ENCODE assay signal across 8 mouse cellular contexts in genomic region chr17:26200831-26201705, GRCm38 (mm10). TPM values are rescaled to one million over a fixed set of nuclear protein-coding genes. Genes with fewer than 3 reads are reported as not detected.
DNase-seq lines count a peak whose midpoint lies in the region; ATAC-seq and TF ChIP-seq lines count a peak whose summit lies in the region.

No protein-coding gene starts in this region.

- peak; percentile 49; the same call in 1 of the 2 replicates for ATAC-seq in intestine, embryonic 14.5 days (replicated peaks; ENCODE audit: low FRiP score, low TSS enrichment, low read depth)
- peak; percentile 66 for ATAC-seq in stomach, embryonic 14.5 days (ENCODE audit: insufficient number of reproducible peaks, insufficient read depth, low FRiP score, low read depth)

- TF ChIP-seq EP300 in heart, adult 2 months (IDR thresholded peaks at IDR 0.05; ENCODE audit: insufficient read depth, low read depth, low read length), result no peak
- no peak for TF ChIP-seq EP300 in ES-Bruce4 (IDR thresholded peaks at IDR 0.05; ENCODE audit: insufficient read depth, low read depth, low read length)

- no peak for TF ChIP-seq CTCF in heart, adult 2 months (IDR thresholded peaks at IDR 0.05)
- TF ChIP-seq CTCF in ES-Bruce4 (IDR thresholded peaks at IDR 0.05; ENCODE audit: low read depth, low read length), result no peak

- no peaks in the 10 kb centered on the region for H3K36me3 ChIP-seq in heart, adult 2 months (ENCODE audit: control insufficient read depth, insufficient read depth, low read length)
- H3K36me3 ChIP-seq in ES-Bruce4 (ENCODE audit: control insufficient read depth, insufficient read depth, low read length, poor library complexity, severe bottlenecking), result no peaks in the 10 kb centered on the region
- peaks cover 22% of the 10 kb centered on the region for H3K36me3 ChIP-seq in intestine, embryonic 14.5 days (ENCODE audit: control insufficient read depth, insufficient read depth, low read length)
- H3K36me3 ChIP-seq in stomach, embryonic 14.5 days (ENCODE audit: control insufficient read depth, insufficient read depth, low read length), result peaks cover 13% of the 10 kb centered on the region; the same call in 1 of the 2 replicates

- peak overlapping the region; percentile 38 for H3K4me3 ChIP-seq in heart, adult 2 months
- H3K4me3 ChIP-seq in ES-Bruce4 (ENCODE audit: low read depth, low read length), result peak overlapping the region; percentile 85
- peak overlapping the region; percentile 53 for H3K4me3 ChIP-seq in intestine, embryonic 14.5 days (ENCODE audit: low read depth, low read length)
- H3K4me3 ChIP-seq in stomach, embryonic 14.5 days (ENCODE audit: low read depth, low read length), result peak overlapping the region; percentile 41

- H3K27ac ChIP-seq in heart, adult 2 months, result no peak overlapping the region
- no peak overlapping the region for H3K27ac ChIP-seq in ES-Bruce4 (ENCODE audit: insufficient read depth, low read length)
- H3K27ac ChIP-seq in intestine, embryonic 14.5 days (ENCODE audit: low read depth), result no peak overlapping the region
- H3K27ac ChIP-seq in stomach, embryonic 14.5 days (ENCODE audit: low read length), result no peak overlapping the region

- WGBS in heart, adult 2 months, result 4% methylated on average over 90 of the region's 92 CpGs
- WGBS in intestine, embryonic 14.5 days, result under 1% methylated on average over 89 of the region's 92 CpGs
- WGBS in stomach, embryonic 14.5 days, result under 1% methylated on average over 64 of the region's 92 CpGs

- TF ChIP-seq POLR2A in heart, adult 2 months (IDR thresholded peaks at IDR 0.05; ENCODE audit: insufficient read depth, low read depth, low read length), result no peak
- no peak for TF ChIP-seq POLR2A in ES-Bruce4 (IDR thresholded peaks at IDR 0.05; ENCODE audit: insufficient read depth, low read length)

- H3K27me3 ChIP-seq in heart, adult 2 months (ENCODE audit: control insufficient read depth, insufficient read depth, low read length), result peaks cover 4% of the 10 kb centered on the region; the same call in 1 of the 2 replicates
- no peaks in the 10 kb centered on the region; the same call in 1 of the 2 replicates for H3K27me3 ChIP-seq in ES-Bruce4 (ENCODE audit: control insufficient read depth, insufficient read depth, low read length, poor library complexity, severe bottlenecking)
- peaks cover 53% of the 10 kb centered on the region for H3K27me3 ChIP-seq in intestine, embryonic 14.5 days (replicated peaks; ENCODE audit: control insufficient read depth, insufficient read depth, low read length)
- H3K27me3 ChIP-seq in stomach, embryonic 14.5 days (ENCODE audit: control insufficient read depth, insufficient read depth, low read length), result peaks cover 20% of the 10 kb centered on the region

- intact Hi-C loops in heart, adult 2 months (cut with DNase I), result no loop called here
- intact Hi-C loops in heart, postnatal 10 days (cut with DNase I), result no loop called here

- no peaks in the 10 kb centered on the region for H3K9me3 ChIP-seq in ES-Bruce4 (replicated peaks; ENCODE audit: control insufficient read depth, insufficient read depth, low read length, poor library complexity, severe bottlenecking)
- no peaks in the 10 kb centered on the region for H3K9me3 ChIP-seq in intestine, embryonic 14.5 days (ENCODE audit: control insufficient read depth, low read length)
- H3K9me3 ChIP-seq in stomach, embryonic 14.5 days (ENCODE audit: control insufficient read depth, low read depth, low read length), result no peaks in the 10 kb centered on the region

- H3K4me1 ChIP-seq in heart, adult 2 months (ENCODE audit: control insufficient read depth, insufficient read depth, low read length), result 0 out of 2 replicates have a peak, but pooled peaks cover 1% of the 10 kb centered on the region
- H3K4me1 ChIP-seq in ES-Bruce4 (ENCODE audit: control insufficient read depth, insufficient read depth, low read length), result peaks cover 4% of the 10 kb centered on the region
- H3K4me1 ChIP-seq in intestine, embryonic 14.5 days (replicated peaks; ENCODE audit: control insufficient read depth, insufficient read depth, low read length), result no peaks in the 10 kb centered on the region; the same call in 1 of the 2 replicates
- 0 out of 2 replicates have a peak, but pooled peaks cover 3% of the 10 kb centered on the region for H3K4me1 ChIP-seq in stomach, embryonic 14.5 days (ENCODE audit: control insufficient read depth, insufficient read depth, low read length)

- no peaks in the 10 kb centered on the region for H3K79me2 ChIP-seq in heart, adult 2 months (replicated peaks; ENCODE audit: control insufficient read depth, insufficient read depth, low read length)

- peak overlapping the region; percentile 15 for H3K9ac ChIP-seq in heart, adult 2 months (ENCODE audit: low read depth, low read length)
- H3K9ac ChIP-seq in ES-Bruce4 (ENCODE audit: low read depth, poor library complexity, severe bottlenecking), result peak overlapping the region; percentile 78
- H3K9ac ChIP-seq in intestine, embryonic 14.5 days (ENCODE audit: low read length), result peak overlapping the region; percentile 61
- peak overlapping the region; percentile 36 for H3K9ac ChIP-seq in stomach, embryonic 14.5 days (replicated peaks; ENCODE audit: low read depth, low read length)

- H3K4me2 ChIP-seq in intestine, embryonic 14.5 days (ENCODE audit: low read length), result peak overlapping the region; percentile 94
- H3K4me2 ChIP-seq in stomach, embryonic 14.5 days (replicated peaks; ENCODE audit: low read depth, low read length), result peak overlapping the region; percentile 97

- no peak for DNase-seq in heart, adult 2 months
- DNase-seq in heart, postnatal 10 days, result no peak
- peak; percentile 34 for DNase-seq in embryo, embryonic 10.5 days (ENCODE audit: low spot score)
- DNase-seq in intestine, embryonic 14.5 days (ENCODE audit: low spot score), result peak; percentile 70
- DNase-seq in mesoderm, embryonic 11.5 days (ENCODE audit: low read depth, low spot score), result peak; percentile 39
- no peak for DNase-seq in layer of hippocampus, adult 9-10 months (ENCODE audit: low spot score)

RNA-seq across cellular contexts. Expression of gene Rgs11, which starts 1.7 kb away (rescaled TPM):
- total RNA-seq in heart, adult 2 months (2021), result under 1 TPM; 0.31 to 0.34 TPM
- polyA plus RNA-seq in heart, adult 2 months (2012; rRNA removed), result 1.8 and 3.5 TPM in 2 replicates
- total RNA-seq in heart, postnatal 10 days (2021), result 1 to 10 TPM; 1.6 to 1.8 TPM
- polyA plus RNA-seq in ES-Bruce4 (2011; ENCODE audit: insufficient read depth, insufficient read length, low read depth, missing spikeins), result 2.4 and 4.2 TPM in 2 replicates
- 14.3 and 20.0 TPM in 2 replicates for polyA plus RNA-seq in intestine, embryonic 14.5 days (2014; fragmentation: Nextera tagmentation; extraction: Ambion mirVana)
- 18.3 and 19.3 TPM in 2 replicates for polyA plus RNA-seq in stomach, embryonic 14.5 days (2014; fragmentation: Nextera tagmentation; extraction: Ambion mirVana)

RNA-seq across cellular contexts. Expression of gene Pdia2, which starts 2.2 kb away (rescaled TPM):
- not detected for total RNA-seq in heart, adult 2 months (2021)
- not detected in 2 replicates for polyA plus RNA-seq in heart, adult 2 months (2012; rRNA removed)
- total RNA-seq in heart, postnatal 10 days (2021), result not detected
- polyA plus RNA-seq in ES-Bruce4 (2011; ENCODE audit: insufficient read depth, insufficient read length, low read depth, missing spikeins), result 0.43 TPM in 1 of 2 replicates, not detected in the other
- 0.47 and 3.7 TPM in 2 replicates for polyA plus RNA-seq in intestine, embryonic 14.5 days (2014; fragmentation: Nextera tagmentation; extraction: Ambion mirVana)
- 2.3 and 6.5 TPM in 2 replicates for polyA plus RNA-seq in stomach, embryonic 14.5 days (2014; fragmentation: Nextera tagmentation; extraction: Ambion mirVana)

RNA-seq across cellular contexts. Expression of gene Arhgdig, which starts 6.5 kb away (rescaled TPM):
- under 1 TPM; 0.36 to 0.47 TPM for total RNA-seq in heart, adult 2 months (2021)
- 1.00 and 1.5 TPM in 2 replicates for polyA plus RNA-seq in heart, adult 2 months (2012; rRNA removed)
- total RNA-seq in heart, postnatal 10 days (2021), result 1 to 10 TPM; 1.6 to 1.7 TPM
- polyA plus RNA-seq in ES-Bruce4 (2011; ENCODE audit: insufficient read depth, insufficient read length, low read depth, missing spikeins), result 9.5 and 9.8 TPM in 2 replicates
- polyA plus RNA-seq in intestine, embryonic 14.5 days (2014; fragmentation: Nextera tagmentation; extraction: Ambion mirVana), result 21.4 and 29.0 TPM in 2 replicates
- polyA plus RNA-seq in stomach, embryonic 14.5 days (2014; fragmentation: Nextera tagmentation; extraction: Ambion mirVana), result 12.9 and 13.6 TPM in 2 replicates

RNA-seq across cellular contexts. Expression of gene Fam234a, which starts 43.0 kb away (rescaled TPM):
- 100 to 1,000 TPM; 113 to 128 TPM for total RNA-seq in heart, adult 2 months (2021)
- 93.1 and 118 TPM in 2 replicates for polyA plus RNA-seq in heart, adult 2 months (2012; rRNA removed)
- 10 to 100 TPM; 87.4 to 96.7 TPM for total RNA-seq in heart, postnatal 10 days (2021)
- 23.7 and 26.6 TPM in 2 replicates for polyA plus RNA-seq in ES-Bruce4 (2011; ENCODE audit: insufficient read depth, insufficient read length, low read depth, missing spikeins)
- 71.9 and 76.5 TPM in 2 replicates for polyA plus RNA-seq in intestine, embryonic 14.5 days (2014; fragmentation: Nextera tagmentation; extraction: Ambion mirVana)
- 49.2 and 51.1 TPM in 2 replicates for polyA plus RNA-seq in stomach, embryonic 14.5 days (2014; fragmentation: Nextera tagmentation; extraction: Ambion mirVana)

RNA-seq across cellular contexts. Expression of gene Luc7l, which starts 51.6 kb away (rescaled TPM):
- total RNA-seq in heart, adult 2 months (2021), result 10 to 100 TPM; 13.2 to 16.3 TPM
- 13.6 and 22.9 TPM in 2 replicates for polyA plus RNA-seq in heart, adult 2 months (2012; rRNA removed)
- 10 to 100 TPM; 31.5 to 32.7 TPM for total RNA-seq in heart, postnatal 10 days (2021)
- 105 and 110 TPM in 2 replicates for polyA plus RNA-seq in ES-Bruce4 (2011; ENCODE audit: insufficient read depth, insufficient read length, low read depth, missing spikeins)
- 99.6 and 105 TPM in 2 replicates for polyA plus RNA-seq in intestine, embryonic 14.5 days (2014; fragmentation: Nextera tagmentation; extraction: Ambion mirVana)
- polyA plus RNA-seq in stomach, embryonic 14.5 days (2014; fragmentation: Nextera tagmentation; extraction: Ambion mirVana), result 106 and 108 TPM in 2 replicates

Comparison
In these comparisons a context has a peak if more than half of its experiments do, and no peak if none do; other contexts are left out.
1. DNase-seq: peak in embryo, embryonic 10.5 days (single experiment), intestine, embryonic 14.5 days (single experiment) and mesoderm, embryonic 11.5 days (single experiment); none in heart, adult 2 months (0 of 2), heart, postnatal 10 days (0 of 2) and layer of hippocampus, adult 9-10 months (single experiment).
2. H3K9ac ChIP-seq: peak in every context shown above with its lines; median percentile 78 in ES-Bruce4; 61 in intestine, embryonic 14.5 days; 36 in stomach, embryonic 14.5 days; 15 in heart, adult 2 months.
3. Peak in every context shown above with its lines, with median percentiles within 50 percentile points of each other: H3K4me3 ChIP-seq.